Mouse (Mus musculus) T-cell, adult 66 days (primary cell): ENCODE measurements around the gene 2310011J03Rik. TPM values are rescaled to one million over a fixed set of nuclear protein-coding genes. Genes with fewer than 3 reads are reported as not detected.

ENCODE experiments used
- total RNA-seq, 2 experiments: library from RNA; stranded (reverse); gene quantifications; 3 replicates in 1 of 2; 4 replicates in 1 of 2; pipeline ENCODE4 v1.2.4; 2023

Gene 2310011J03Rik
- 10 to 100 TPM; 25.0 to 28.7 TPM for total RNA-seq

DNA sequence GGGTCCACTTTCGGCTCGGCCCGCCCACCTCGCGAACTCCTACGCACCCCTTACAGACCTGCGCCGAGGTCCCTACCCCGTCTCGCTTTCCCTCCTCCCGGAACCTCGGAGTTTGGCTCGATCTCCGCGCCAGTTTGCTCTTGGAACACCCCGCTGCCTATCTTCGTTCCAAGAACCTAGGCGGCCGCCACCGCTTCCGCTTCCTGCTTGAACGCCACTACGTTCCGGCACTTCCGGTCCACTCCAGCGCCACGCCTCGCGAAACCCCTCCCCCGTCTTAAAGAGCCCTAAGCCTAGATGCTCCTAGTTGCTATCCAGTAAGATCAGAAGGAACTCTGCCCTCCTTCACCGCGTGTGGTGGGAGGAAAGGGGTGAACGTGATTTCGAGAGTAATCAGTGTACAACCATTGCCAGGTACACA is at the start of gene 2310011J03Rik:
2310011J03Rik (minus strand) TSS at position 198 of the 421 bp plus-strand sequence.

DNA sequence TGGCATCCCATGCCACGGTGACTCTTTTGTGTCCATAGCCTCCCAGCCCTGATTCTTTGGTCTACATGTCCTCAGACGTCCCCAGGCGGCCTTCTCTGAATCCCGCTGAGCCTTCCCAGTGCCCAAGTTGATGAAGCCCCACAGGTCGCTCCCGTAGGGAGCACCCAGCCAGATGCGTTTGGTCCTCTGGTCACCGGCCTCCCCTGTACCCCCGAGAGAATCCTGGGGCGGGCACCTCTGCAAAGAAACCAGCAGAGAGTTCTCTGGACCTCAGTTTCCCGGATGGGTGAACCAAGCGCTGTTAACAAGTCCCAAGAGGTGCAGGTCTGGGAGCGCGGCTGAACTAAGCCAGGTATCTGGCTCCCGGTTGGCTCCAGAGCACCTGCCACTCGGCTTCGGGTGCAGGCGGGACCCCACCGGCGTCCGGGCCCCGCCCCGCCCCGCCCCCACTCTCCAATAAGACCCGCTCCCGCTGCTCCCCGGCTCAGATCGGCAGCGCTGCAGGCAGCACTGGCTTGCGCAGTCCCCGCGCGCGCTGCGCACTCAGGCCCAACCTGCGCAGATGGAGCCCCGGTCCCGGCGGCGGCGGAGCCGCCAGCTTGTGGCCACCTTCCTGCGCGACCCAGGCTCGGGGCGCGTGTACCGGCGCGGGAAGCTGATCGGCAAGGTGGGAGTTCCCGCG is 35.8 kb upstream of the 2310011J03Rik start, which contains the start of gene Plk5:
Plk5 (plus strand) TSS at position 459 of the 682 bp plus-strand sequence.

DNA sequence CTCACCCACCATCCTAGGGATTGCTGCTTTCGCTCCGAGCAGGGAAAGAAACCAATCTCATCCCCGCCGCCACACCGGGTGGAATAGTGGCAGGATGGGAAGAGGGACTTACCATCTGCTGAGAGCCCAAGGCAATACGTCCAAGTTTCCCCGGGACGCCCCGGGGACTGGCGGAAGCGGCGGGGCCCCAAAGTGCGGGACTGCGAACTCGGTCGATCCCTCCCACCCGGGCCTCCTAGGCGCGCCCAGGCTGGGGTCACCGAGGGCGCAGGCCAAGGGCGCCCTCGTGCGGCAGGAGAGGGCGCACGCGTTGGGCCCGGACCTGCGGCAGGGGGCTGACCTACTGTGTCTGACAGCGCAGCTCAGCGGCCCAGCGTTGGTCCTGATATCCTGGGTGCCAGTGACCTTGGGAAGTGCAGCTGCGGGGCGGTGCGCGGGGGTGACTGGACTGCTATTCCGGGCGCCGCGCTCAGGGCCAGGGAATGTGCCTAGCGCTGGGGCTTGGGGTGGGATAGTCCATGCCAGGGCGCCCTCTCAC is 28.0 kb upstream of the 2310011J03Rik start, which contains the start of gene Adamtsl5:
Adamtsl5 (minus strand) TSS at position 169 of the 538 bp plus-strand sequence.

DNA sequence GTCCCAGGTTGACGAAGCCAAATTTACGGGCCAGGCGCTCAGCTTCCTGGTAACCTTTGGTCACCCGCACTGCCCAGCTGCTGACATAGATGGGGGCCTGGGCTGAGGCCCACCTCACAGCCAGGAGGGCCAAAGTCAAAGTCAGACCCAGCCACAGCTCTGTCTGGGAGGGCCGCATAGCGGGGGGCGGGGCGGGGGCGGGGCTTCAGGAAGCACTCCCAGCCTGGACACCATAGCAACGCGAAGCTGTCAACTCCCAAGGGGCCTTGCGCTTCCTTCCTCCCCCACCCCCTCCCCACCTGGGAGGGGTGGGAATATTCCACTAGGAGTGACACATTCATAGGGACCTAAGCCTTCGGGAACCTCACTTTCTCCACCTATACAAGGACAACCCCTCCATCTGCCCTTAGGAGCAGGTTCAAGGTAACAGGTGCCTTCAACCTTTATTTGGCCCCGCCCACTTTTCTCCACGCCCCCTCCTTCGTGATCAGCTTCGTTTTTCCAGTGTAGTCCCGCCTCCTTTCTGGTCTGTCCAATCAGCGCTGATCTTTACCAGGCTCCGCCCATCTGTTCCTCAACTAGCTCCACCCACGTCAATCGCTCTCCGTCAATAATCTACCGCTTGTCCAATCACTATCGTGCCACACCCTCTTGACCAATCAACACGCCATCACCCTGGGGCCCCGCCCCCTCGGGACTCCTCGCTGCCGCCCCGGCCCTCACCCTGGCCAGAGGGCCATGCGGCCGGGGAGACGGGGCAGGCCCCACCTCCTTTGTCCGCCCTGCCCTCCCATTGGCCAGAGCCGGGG is 9.1 kb upstream of the 2310011J03Rik start, which contains the start of the genes Pcsk4 and Reep6:
Pcsk4 (minus strand) TSS at position 226 of the 809 bp plus-strand sequence.
Reep6 (plus strand) TSS at position 681 of the 809 bp plus-strand sequence.

DNA sequence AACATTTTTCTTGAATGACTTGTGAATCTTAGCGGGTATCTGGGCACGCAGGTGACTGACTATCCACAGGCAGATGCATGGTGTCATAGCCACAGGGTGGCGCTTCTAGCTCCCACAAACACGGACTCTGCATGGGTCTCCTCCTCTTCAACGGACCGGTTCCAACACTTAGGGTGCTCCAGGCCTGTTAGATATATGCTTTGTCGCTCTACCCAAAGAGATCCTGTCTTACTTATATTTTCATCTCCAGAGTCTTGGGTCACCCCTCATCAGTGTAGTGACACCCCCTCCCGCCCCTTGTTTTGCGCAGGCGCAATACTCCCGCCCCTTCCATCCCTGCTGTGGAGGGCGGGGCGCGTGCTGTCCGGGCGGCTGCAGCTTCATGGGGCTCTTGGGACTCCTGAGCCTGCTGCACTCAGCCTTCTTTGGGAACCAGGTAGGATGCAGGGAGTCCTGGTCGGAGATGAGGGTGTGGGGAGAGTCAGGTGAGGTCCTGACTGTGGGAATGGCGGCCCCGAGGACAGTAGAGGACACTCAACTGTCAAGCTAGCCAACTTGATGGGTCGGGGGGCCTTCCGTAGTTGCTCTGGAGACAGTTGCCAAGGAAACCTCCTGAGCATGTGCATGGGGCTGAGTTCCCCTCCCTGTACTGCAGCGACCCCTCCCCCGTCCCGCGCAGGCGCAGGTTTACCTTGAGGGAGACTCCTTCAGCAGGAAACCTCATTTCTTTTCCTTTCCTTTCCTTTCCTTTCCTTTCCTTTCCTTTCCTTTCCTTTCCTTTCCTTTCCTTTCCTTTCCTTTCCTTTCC is 24.5 kb downstream of the 2310011J03Rik start, which contains the start of gene Apc2:
Apc2 (plus strand) TSS at position 360 of the 808 bp plus-strand sequence.

DNA sequence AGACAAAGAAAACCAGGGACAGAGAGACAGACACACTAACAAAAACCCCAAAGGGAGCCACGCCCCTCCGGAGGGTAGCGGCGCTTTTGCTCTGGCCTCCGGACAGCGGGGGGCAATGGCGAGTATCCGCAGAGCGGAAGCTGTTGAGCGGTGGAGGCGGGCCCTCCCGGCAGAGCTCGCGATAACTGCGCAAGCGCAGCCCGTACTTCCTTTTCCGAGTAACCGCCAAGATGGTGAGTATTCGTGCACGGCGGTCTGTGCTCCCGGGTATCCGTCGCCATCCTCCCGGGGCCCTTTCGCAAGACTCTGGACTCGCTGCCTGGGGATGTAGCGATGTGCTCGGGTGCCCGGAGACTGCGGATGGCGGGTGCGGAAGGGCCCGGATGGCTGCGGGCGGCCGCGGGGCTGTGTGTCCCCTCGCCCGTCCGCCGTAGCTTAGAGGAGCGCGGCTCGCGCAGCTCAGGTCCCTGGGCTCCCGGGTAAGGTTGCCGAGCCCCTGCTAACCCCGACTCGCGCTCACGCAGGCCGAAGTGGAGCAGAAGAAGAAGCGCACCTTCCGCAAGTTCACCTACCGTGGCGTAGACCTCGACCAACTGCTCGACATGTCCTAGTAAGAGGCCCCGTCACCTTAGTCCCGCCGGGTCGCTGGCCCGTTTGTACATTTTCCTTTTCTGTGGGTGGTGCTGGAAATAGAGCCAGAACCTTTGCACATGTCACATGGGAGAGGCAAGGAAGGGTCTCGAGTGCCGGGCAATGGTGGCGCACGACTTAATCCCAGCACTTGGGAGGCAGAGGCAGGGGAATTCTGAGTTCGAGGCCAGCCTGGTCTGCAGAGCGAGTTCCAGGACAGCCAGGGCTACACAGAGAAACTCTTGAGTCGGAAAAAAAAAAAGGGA is 27.8 kb downstream of the 2310011J03Rik start, which contains the start of gene Rps15:
Rps15 (plus strand) TSS at position 203 of the 896 bp plus-strand sequence.

Other genes with a start within 250 kb of the 2310011J03Rik start
- 10 to 100 TPM; 97.7 to 98.5 TPM for gene Sbno2, start 215.0 kb downstream of the 2310011J03Rik start, total RNA-seq
- 100 to 1,000 TPM; 136 to 156 TPM for gene Stk11, start 204.7 kb downstream of the 2310011J03Rik start, total RNA-seq
- 100 to 1,000 TPM; 157 to 178 TPM for gene Atp5d, start 181.9 kb downstream of the 2310011J03Rik start, total RNA-seq
- gene Cbarp, start 179.7 kb downstream of the 2310011J03Rik start, total RNA-seq = 10 to 100 TPM; 28.2 to 29.0 TPM
- 100 to 1,000 TPM; 102 to 113 TPM for gene Midn, start 172.3 kb downstream of the 2310011J03Rik start, total RNA-seq
- gene Cirbp, start 154.6 kb downstream of the 2310011J03Rik start, total RNA-seq = 100 to 1,000 TPM; 113 to 134 TPM
- gene 1600002K03Rik, start 147.6 kb downstream of the 2310011J03Rik start, total RNA-seq = 10 to 100 TPM; 15.1 to 16.3 TPM
- under 1 TPM; 0.27 to 0.41 TPM for gene Efna2, start 141.1 kb downstream of the 2310011J03Rik start, total RNA-seq
- 10 to 100 TPM; 76.1 to 76.3 TPM for gene Mum1, start 94.1 kb downstream of the 2310011J03Rik start, total RNA-seq
- 100 to 1,000 TPM in 1 of 2 experiments, 10 to 100 TPM in 1; 99.2 to 104 TPM for gene Ndufs7, start 71.4 kb downstream of the 2310011J03Rik start, total RNA-seq
- not detected for gene Gamt, start 59.5 kb downstream of the 2310011J03Rik start, total RNA-seq
- 100 to 1,000 TPM; 175 to 182 TPM for gene Dazap1, start 59.1 kb downstream of the 2310011J03Rik start, total RNA-seq
- 1,000 to 10,000 TPM; 3,585 to 3,724 TPM for gene Rps15, start 28.1 kb downstream of the 2310011J03Rik start, total RNA-seq
- gene Apc2, start 24.6 kb downstream of the 2310011J03Rik start, total RNA-seq = 1 to 10 TPM in 1 of 2 experiments, under 1 TPM in 1; 0.09 to 1.0 TPM
- 1 to 10 TPM; 2.9 to 3.1 TPM for gene Pcsk4, start 9.0 kb upstream of the 2310011J03Rik start, total RNA-seq
- under 1 TPM in 1 of 2 experiments, not detected in 1; 0.90 TPM for gene Reep6, start 9.4 kb upstream of the 2310011J03Rik start, total RNA-seq
- gene Adamtsl5, start 27.9 kb upstream of the 2310011J03Rik start, total RNA-seq = not detected
- not detected for gene Plk5, start 35.9 kb upstream of the 2310011J03Rik start, total RNA-seq
- 1 to 10 TPM; 8.0 to 8.7 TPM for gene Mex3d, start 67.1 kb upstream of the 2310011J03Rik start, total RNA-seq
- gene Mbd3, start 79.0 kb upstream of the 2310011J03Rik start, total RNA-seq = 100 to 1,000 TPM; 107 to 120 TPM
- gene Uqcr11, start 86.3 kb upstream of the 2310011J03Rik start, total RNA-seq = 10 to 100 TPM; 63.7 to 70.9 TPM
- gene Tcf3, start 113.1 kb upstream of the 2310011J03Rik start, total RNA-seq = 10 to 100 TPM; 98.1 to 99.2 TPM
- gene Onecut3, start 174.3 kb upstream of the 2310011J03Rik start, total RNA-seq = not detected
- not detected for gene Atp8b3, start 218.6 kb upstream of the 2310011J03Rik start, total RNA-seq
- 100 to 1,000 TPM; 123 to 132 TPM for gene Rexo1, start 241.0 kb upstream of the 2310011J03Rik start, total RNA-seq